Mouse (Mus musculus) liver, adult 2 months (tissue): Measurements from ENCODE around the gene Kpnb1.

Experiments
- CTCF ChIP-seq: fragments of 200-500 bp; IDR thresholded peaks from 2 replicates; pipeline ENCODE4 v1.5.1; 2011; ENCODE audit warnings: low read depth, low read length, control low read depth
- POLR2A ChIP-seq: fragments of 200-500 bp; IDR thresholded peaks from 2 replicates; pipeline ENCODE4 v1.6.1; 2011; ENCODE audit warnings: low read length, control low read depth; ENCODE audit not compliant: insufficient read depth; ENCODE audit errors: extremely low read depth

DNA sequence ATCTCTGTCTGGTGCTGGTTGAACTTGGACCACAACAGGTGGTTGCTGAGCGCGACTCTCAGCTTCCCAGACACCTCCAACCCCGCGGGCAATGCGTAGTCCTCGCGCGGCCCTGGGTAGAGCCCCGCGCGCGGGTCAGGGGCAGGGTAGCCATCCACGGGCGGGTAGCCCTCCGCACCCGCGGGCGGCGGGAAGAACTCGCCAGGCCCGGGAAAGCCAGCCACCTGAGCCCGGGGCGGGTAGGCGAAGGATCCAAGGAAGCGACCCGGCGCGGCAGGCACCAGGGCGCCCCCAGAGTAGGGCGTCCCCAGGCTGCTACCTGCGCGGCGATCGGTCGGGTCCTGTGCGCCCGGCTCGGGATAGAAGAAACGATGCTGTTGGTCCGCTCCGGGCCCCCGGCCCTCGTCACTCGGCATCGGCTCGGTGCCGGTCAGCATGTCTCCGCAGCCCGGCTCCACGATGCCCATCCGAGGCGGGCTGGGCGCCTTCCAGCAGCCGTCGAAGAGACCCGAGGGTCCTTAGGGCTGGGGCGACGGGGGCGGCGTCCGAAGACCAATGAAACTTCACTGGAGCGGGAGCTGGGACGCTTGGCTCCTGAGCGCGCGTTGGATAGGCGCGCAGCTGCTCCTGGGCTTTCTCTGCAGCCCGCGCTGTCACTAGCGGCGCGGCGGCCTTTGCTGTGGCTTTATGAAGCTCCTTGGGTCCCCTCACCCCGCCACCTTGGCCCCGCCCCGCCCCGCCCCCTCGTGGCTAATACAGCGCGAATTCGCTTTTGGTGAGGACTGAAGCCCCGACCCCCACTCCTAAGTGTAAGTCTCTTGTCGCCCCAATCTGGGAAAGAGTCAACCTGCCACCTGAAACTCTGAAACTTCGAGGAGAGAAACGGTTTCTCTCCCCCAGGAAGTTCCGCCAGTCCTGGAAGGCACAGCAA is 72.7 kb downstream of the Kpnb1 start, which contains the start of gene Tbx21:
- TF ChIP-seq CTCF (no peak), POLR2A (no peak)
